Mouse (Mus musculus): ENCODE measurements around the gene Cdk17.

Cdk17 gene

DNA sequence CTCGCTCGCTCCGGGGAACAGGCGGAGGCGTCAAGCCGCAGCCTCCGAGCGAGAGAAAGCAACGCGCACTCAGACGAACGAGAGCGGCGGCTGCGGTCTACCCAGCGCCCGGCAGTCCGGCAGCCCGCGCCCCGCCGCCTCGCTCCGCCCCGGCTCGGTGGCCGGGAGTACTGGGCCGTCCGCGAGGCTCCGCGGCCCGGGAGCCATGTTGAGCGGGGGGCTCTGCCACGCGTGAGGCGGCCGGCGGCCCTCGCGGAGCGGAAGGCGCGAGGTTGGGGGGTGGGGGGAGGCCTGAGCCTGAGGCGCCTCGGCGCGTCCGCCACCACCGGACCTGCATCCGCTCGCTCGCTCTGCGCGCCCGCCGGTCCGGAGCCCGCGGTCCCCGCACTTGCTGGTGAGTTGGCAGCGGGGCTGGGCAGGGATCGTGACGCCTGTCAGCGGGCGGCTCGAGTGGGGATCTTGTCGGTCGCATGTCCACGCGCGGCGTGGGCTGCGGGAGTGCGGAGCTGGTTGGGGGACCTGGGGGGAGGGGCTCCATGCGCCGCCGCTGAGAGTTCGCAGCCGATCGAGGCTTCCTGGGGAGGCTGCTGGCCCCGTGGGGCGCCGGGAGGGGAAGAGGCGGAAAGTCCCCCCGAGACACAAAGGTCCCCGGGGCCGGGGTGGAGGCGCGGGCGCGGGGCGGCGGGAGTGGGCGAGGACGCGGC lies at the start of gene Cdk17:
Gene Cdk17 (plus strand): TSS at position 69 of the 704 bp plus-strand sequence.
- peak; percentile 85 for DNase-seq

DNA sequence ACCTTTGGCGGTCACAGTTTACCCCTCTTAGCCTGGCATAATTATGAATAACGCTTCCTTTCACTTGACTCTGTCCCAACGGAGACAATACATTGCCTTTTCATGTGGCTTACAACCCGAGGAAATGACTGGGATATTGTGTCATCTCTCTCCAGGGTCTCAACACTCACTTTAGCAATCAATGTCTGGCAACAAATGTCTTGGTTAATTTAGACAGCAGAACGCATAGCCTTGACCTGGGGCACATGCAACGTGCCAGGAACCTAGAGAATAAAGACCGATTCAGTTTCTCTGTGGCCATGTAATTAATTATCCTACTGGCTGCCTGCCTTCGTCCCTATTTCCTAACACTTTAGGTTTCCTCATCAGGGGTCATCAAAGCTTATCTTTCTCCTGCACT lies 49.3 kb upstream of the Cdk17 start:
- no peak for DNase-seq

DNA sequence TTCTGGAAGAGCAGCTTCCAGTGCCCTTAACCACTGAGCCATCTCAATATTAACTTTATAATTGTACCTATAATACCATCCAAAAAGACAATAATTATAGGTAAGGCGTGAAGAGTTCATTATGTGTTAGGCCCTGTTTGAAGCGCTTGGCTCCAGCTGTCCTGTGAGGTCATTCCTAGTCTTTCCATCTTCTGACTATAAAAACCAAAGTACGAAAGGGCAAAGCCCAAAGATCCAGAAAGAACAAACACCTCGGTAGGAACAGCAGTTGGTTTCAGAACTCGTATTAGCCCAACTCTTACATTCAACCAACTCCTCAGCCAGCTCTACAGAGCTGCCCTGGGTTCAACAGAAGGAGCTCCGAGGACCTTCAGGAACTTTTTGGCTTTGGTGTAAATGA lies 48.7 kb upstream of the Cdk17 start:
- no peak for DNase-seq

DNA sequence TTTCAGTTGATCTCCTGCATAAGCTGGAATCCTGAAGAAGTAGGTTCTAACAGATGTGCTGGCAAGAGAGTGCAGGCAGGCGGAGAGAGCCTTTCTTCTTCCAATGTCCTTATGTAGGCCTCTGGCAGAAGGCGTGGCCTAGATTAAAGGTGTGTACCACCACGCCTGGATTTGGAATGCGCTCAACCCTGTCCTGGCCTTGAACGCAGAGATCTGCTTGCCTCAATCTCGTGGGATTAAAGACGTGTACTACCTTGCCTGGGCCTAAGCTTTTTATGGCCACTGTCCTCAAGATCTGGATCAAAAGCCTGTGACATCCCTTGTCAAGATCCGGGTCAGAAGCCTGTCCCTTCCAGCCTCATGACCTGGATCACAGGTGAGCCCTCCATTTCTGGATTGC lies 46.7 kb upstream of the Cdk17 start:
- DNase-seq, result no peak

DNA sequence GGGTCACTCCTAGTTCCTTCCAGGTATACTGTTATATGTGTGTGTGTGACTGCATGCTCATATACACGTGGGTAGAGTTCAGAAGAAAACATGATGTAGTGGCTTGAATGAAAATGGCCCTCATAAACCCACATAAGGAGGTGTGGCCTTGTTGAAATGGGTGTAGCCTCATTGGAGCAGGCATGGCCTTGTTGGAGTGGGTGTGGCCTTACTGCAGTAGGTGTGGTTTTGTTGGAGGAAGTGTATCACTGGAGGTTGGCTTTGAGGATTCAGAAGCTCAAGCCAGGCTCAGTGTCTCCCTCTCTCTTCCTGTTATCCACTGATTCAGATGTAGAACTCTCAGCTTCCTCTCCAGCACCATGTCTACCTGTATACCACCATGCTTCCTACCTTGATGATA lies 45.9 kb upstream of the Cdk17 start:
- DNase-seq, result no peak

DNA sequence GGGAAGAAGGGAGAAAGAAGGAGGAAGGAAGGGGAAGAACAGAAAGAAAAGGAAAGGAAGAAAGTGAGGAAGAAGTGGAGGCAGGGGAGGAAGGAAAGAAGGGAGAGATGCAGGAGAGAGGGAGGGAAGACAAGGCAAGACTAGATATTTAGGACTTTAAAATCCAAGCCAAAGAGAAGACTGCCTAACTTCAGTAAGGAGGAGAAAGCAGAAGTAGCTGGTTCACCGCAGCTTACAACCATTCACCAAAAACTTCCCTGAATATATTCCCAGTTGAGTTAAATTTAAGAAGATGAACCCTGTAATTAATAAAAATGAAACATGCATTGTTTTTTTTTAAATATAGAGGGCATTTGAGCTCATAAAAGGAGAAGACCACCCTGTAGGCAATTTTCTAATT lies 44.9 kb upstream of the Cdk17 start:
- no peak for DNase-seq

DNA sequence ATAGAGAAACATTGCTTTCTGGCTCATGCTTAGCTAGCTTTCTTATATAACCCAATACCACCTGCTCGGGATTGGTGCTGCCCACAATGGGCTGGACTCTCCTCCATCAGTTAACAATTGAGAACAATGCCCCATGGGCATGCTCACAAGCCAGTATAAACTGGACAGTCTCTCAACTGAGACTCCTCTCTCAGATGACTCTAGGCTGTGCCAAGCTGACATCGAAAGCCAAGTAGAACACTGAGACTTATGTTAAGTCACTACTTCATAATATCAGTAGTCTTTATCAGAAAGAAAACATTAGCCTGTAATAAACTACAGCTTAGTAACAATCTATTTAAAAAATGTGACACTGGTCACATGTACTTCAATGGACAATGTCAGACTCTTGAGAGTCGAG lies 44.0 kb upstream of the Cdk17 start:
- DNase-seq, result no peak

DNA sequence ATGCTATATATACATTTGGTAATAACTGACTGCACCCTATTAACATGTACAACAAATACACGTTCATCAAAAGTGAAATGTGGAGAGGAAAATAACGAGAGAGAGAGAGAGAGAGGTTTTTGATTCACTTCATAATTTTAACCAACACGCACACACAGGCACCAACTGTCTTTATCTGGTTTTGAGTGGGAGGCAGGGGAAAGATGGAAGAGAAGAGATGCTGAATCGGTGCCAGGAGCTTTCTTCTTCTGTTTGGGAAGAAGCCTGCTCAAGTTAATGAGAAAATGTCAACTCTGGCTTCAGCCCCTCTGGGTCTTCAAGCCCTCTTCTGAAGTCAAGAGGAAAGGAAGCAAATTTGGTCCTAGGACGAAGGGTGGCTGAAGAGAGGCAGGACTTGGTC lies 40.9 kb upstream of the Cdk17 start:
- DNase-seq, result no peak

DNA sequence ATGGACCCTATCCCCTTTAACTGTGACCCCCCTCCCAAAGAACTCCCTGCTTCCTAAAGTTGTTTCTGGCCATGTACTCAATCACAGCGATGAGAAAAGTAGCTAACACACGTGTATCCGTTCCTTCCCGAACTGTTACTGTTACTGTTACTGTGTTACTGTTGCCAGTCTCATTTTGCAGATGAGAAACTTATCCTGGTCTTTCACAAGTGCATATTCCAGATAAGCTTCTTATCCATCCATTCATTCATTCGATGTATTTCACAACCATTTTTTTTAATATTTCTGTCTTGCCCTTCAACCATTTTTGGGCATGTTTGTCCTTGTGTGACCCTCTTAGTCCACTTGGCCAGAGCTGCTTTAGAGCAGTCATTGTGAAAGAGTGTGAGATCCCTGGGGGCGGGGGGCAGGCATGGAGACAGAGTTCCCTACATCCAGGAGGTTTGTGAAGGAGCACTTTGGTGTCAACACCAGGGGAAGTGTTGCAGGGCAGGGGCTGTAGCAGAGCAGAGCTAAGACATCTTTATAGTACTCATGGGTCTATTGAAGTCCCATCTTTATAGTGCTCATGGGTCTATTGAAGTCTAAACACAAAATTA lies 39.3 kb upstream of the Cdk17 start:
- no peak for DNase-seq

DNA sequence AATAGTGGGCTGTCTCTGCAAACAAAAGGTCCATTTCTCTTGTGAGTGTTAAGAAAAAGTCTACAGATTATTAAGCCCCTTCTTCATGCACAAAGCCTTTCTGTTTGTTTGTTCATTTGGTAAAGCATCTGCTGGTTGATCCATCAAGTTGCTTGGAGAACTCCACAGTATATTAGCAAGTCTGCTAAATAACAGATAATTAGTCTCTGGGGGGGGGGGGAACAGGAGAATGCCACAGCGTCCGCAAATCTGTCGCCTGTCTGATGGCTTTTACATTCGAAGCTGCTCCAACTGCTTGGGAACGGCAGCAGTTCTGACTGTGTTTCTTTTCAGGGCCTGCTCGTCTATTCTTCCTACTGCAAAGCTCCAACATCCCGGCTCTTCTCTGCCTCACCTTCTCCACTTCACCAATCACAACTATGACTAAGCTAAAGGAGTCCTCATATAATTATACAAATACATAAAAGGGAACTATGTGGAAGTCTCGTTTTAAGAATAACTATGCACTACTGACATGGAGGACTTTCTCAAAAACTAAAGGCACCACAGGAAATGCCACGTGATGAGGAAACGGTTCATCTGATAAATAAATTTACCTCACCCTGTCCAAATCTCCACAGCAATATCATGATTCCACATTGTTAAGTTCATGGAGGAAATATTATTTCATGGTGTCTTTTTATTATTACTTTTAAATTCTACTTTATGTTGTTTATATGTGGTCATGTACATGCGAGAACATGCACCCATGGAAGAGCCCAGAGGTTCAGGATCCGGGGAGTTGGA lies 38.1 kb upstream of the Cdk17 start:
- DNase-seq, result no peak

DNA sequence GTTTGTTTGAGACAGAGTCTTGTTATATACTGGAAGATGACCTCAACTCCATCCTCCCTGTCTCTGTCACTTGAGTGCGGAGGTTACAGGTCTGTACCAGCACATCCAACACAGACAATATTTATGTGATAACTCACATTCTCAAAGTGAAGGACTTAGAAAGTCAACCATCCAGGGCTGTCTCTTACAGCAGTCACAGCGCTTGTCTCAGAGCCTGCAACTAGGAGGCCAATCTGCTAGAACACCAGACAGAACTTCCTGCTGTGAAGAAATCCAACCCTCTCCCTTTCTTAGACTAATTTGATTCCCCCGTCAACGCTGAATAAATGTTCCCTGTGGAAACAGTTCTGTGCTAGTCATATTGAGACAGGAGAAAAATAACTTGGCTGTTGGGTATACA lies 37.4 kb upstream of the Cdk17 start:
- peak; percentile 25 for DNase-seq

DNA sequence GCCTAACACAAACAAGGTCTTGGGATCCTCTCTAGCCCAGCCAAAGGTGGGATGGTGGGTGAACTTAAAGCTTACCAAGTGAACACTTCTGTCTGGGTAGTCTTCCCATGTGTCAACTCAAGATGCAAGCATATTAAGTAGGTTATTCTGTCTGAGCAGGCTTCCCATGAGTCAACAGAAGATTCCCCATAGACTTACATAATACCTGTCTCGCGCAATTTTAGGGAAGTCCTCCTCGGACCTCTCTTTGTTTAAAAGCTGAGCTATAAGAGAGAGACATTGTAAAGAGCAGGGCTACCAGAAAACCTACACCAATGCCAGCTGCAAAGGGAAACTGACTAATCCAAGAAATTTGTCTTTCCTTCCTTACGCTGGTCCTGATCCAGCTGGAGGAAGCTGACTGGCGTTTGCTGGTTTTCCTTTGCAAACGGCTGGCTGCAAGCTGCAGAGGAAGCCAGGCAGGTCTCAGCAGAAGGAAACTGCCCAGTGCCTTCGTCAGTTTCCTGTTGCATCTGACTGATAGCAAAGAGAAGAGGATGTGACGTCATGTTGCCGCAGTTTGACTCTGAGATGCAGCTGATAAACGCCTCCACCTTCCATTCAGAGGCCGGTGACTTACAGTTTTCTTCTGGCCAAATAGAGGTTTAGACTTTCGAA lies 36.6 kb upstream of the Cdk17 start:
- peak; percentile 90 for DNase-seq

DNA sequence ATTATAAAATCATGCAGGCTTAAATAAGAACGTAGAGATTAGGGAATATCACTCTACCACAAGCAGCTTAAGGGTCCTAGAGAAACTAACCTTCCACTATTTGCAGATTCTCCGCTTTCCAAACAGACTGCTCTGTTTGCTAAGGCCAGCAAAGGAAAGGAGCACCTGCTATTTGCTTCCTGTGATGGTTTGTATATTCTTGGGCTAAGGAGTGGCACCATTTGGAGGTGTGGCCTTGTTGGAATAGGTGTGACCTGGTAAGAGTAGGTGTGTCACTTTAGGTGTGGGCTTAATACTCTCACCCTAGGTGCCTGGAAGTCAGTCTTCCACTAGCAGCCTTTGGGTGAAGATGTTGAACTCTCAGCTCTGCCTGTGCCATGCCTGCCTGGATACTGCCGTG lies 34.6 kb upstream of the Cdk17 start:
- no peak for DNase-seq

DNA sequence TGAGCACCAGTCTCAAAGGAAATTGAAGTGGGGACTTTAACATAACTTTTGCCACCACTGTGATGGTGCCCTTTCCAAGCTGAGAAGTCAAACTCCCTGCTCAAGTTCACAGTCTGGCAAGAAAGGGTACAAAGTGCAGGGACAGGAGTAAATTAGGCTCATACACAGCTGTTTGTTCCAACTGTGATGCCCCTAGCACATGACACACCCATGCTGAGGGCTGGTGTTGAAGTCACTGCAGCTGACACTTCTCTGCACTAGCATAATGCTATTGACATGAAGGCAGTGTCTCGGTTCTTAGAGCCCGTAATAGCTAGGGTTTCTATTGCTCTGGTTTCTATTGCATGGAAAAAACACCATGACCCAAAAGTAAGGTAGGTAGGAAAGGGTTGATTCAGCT lies 32.1 kb upstream of the Cdk17 start:
- DNase-seq, result no peak

DNA sequence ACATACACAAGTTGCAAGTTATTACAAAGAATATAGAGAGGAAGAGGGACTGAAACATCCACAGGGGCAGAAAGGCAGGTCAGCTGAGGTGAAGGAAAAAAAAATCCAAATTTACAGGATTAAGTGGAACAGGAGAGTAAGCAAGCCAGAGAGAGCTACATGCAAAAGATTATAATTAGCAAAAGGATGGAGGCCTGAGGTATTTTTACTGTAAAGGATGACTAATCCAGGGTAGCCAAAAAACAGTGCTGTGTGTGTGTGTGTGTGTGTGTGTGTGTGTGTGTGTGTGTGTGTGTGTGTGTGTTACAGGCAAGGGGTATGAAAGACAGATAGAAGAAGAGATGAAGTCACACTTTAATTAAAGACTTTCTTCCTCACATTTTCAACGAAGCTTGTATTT lies 31.3 kb upstream of the Cdk17 start:
- DNase-seq, result no peak

DNA sequence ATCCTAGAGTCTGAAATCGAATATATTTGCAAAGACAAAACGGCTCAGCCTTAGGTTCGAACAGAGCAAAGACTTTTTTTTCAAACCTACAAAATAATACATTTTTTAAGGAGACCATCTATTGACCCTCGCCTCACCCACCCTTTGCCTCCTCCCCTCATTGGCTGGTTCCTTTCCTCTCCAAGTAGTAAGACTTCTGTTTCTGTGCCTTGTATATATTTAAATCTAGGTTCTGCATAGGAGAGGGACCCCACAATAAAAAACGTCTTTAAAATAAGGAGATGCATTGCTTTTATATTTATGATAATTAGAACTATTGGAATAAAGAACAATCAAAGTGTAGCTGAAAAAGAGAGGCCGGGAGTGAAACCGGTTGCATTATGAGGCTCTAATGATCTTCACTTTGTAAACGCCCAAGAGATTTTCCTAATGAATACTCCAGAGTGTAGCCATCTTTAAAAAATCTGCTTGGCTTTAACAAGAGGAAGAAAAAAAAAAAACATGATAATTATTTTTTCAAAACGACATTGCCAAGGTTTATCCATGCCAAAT lies 30.7 kb upstream of the Cdk17 start:
- no peak for DNase-seq

DNA sequence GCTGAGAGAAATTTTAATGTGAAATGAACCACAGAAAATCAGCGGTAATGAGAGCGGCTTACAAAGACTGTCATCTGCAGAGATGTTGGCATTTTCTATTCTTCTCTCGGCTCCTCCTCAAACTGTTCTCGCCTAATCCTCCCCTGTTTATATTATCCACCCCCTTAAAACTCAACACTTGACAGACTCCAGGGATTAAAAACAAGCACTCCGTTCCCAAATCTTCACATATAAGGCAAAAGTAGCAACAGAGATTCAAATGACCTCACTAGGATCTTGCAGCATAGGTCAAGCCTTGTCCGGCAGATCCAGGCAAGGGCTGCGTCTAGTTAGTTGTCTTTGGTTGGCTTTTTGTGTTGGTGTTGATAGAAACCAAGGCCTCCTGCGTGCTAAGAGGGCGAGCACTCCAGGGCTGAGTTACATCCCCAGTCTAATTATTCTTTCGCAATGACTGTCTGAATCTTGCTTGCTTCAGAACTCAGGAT lies 30.2 kb upstream of the Cdk17 start:
- DNase-seq, result no peak

DNA sequence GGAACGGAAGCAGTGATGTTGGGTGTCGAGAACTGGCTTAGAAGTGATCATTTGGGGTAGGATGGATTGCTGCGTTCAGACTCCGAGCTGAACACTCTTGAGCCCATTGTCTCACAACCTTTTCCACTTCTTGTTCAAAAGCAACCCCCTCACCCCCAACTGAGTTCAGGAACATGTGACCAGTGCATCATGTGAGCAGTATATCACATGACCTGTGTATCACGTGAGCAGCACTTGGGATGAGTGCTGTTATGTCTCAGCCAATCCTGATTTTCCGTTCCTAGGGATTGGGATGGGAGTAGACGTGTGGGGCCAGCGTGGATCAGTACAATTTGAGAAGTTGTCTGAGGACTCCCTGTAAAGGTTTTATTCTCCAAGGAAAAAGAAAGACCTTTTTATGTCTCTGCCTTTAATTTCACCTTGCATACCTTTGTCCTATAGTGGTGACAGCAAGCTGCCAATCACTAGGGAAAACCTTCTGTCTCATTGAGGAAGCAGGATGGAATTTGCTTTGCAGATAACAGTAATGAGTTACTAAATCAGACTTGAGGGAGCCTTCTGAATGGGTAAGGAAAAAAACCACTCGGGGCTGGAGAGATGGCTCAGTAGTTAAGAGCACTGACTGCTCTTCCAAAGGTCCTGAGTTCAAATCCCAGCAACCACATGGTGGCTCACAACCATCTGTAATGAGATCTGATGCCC lies 28.7 kb upstream of the Cdk17 start:
- DNase-seq, result no peak

DNA sequence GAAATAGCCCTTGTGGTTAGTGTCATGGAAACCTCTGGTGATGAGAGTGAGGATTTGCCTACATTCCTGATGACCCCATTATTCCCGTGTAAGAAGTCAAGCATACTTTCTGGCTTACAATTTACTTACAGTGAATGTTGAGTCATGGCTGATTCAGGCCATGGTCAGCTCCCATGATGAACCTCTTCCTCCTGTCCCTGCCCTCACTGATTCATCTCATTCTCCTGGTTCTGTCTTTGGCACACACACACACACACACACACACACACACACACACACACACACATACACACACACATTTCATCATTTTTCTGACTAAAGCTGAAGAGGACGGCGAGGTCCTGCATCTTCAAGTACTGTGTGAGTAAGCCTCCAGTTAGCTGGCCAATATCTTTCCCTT lies 21.9 kb upstream of the Cdk17 start:
- no peak for DNase-seq

DNA sequence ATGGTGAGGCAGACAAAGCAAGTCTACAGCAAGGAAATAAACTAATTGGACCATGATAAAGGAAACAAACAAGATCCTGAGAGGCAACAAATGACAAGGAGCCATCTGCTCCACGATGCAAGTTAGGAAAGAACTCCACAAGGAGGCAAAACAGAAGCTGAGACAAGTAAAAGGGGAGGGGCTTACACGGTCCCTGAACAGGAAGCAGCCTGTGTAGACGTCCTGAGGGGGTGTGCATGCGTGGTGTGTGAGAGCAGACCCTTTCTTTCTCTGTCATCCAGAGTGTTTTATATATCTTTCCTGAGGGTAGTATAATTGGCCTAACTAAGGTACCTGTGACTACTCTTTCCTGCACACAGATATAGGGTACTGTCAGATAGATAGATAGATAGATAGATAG lies 19.9 kb upstream of the Cdk17 start:
- peak; percentile 61 for DNase-seq

DNA sequence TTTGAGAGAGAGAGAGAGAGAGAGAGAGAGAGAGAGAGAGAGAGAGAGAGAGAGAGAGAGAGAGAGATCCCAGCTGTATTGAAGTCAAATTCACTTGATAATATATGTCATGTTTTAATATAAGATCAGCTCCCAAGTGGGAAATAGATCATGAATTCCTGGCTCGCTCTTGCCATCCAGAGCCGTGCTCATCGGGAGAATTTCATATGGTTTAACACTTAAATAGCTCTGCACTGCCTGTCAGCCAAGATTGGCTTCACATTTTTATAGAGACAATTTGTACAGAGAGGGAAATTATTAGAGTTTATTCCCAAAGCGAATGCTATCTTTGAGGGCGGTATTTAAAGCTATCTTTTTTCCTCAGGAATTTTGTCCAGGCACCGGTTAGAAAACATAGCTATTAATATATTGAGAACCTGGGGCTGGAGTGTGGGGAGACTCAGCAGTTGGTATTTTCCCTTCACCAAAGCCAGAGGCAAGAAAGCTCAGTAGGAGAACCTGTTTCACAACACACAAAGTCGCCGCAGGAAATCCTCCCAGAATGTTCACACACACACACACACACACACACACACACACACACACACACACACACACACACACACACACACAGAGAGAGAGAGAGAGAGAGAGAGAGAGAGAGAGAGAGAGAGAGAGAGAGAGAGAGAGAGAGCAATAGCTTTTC lies 17.9 kb upstream of the Cdk17 start:
- DNase-seq, result peak; percentile 66

Data from thymus, postnatal 14 days (tissue).